Mouse (Mus musculus) intestine, embryonic 16.5 days (tissue): ENCODE measurements around the gene Stub1. TPM values are rescaled to one million over a fixed set of nuclear protein-coding genes. Genes with fewer than 3 reads are reported as not detected.

ENCODE experiments used
- ATAC-seq: fragments of 200-750 bp; cut with Nextera tagmentation; 2 replicates; pipeline ENCODE4 v1.8.0; 2017; ENCODE audit warnings: moderate TSS enrichment, moderate library complexity
- H3K27ac ChIP-seq: fragments of 300-500 bp; sonication (generic); 2 replicates; pipeline ENCODE4 v1.5.1; 2014; ENCODE audit warnings: mild to moderate bottlenecking, low read length
- H3K27me3 ChIP-seq: fragments of 300-500 bp; sonication (generic); replicated peaks from 2 replicates; pipeline ENCODE4 v1.6.1; 2014; ENCODE audit warnings: low read length, control low read depth, mixed read lengths; ENCODE audit not compliant: control insufficient read depth, insufficient read depth
- H3K36me3 ChIP-seq: fragments of 300-500 bp; sonication (generic); 2 replicates; pipeline ENCODE4 v1.6.1; 2014; ENCODE audit warnings: low read length, control low read depth; ENCODE audit not compliant: control insufficient read depth, insufficient read depth
- H3K4me1 ChIP-seq: fragments of 300-500 bp; sonication (generic); 2 replicates; pipeline ENCODE4 v1.6.1; 2014; ENCODE audit warnings: low read length, control low read depth, mixed read lengths; ENCODE audit not compliant: control insufficient read depth, insufficient read depth
- H3K4me2 ChIP-seq: fragments of 300-500 bp; sonication (generic); 2 replicates; pipeline ENCODE4 v1.6.1; 2014; ENCODE audit warnings: low read depth, low read length, control low read depth
- H3K4me3 ChIP-seq: fragments of 300-500 bp; sonication (generic); 2 replicates; pipeline ENCODE4 v1.5.1; 2014; ENCODE audit warnings: mild to moderate bottlenecking, low read length
- H3K9ac ChIP-seq: fragments of 300-500 bp; sonication (generic); 2 replicates; pipeline ENCODE4 v1.6.1; 2014; ENCODE audit warnings: low read depth, low read length
- H3K9me3 ChIP-seq: fragments of 300-500 bp; sonication (generic); 2 replicates; pipeline ENCODE4 v1.6.1; 2016; ENCODE audit warnings: low read length, control low read depth; ENCODE audit not compliant: control insufficient read depth
- WGBS: fragments of 180-500 bp; shearing (Covaris S2); extraction: QIAGEN DNeasy Blood & Tissue Kit; methylation state at CpG from one replicate; pipeline ENCODE4 v1.1.7; 2014; 5-methylcytosine and 5-hydroxymethylcytosine counted together
- polyA plus RNA-seq: library from polyadenylated mRNA; unstranded; fragments of >200 nt; fragmentation: Nextera tagmentation; extraction: Ambion mirVana; gene quantifications from 2 replicates; pipeline ENCODE4 v1.2.1, GENCODE M21; 2015

The Stub1 gene
- polyA plus RNA-seq, 1 experiment from 2014 or later = 321 TPM

GRCm38 (mm10) chr17:25835301-25835700 lies 2.1 kb upstream of the Stub1 start:
- 91% methylated on average over 7 of the region's 7 CpGs for WGBS
- Histone ChIP-seq H3K27me3 (no peaks in the 10 kb centered on the region), H3K4me2 (peak overlapping the region; percentile 94; the same call in 1 of the 2 replicates), H3K4me1 (peaks cover 59% of the 10 kb centered on the region), H3K4me3 (peak overlapping the region; percentile 85; the same call in 1 of the 2 replicates), H3K9ac (peak overlapping the region; percentile 86), H3K27ac (no peak overlapping the region), H3K36me3 (peaks cover 15% of the 10 kb centered on the region), H3K9me3 (no peaks in the 10 kb centered on the region)
- no peak for ATAC-seq

GRCm38 (mm10) chr17:25834595-25835222 lies 1.5 kb upstream of the Stub1 start:
- H3K36me3 ChIP-seq = peaks cover 15% of the 10 kb centered on the region
- H3K9me3 ChIP-seq = no peaks in the 10 kb centered on the region
- H3K4me2 ChIP-seq = peak overlapping the region; percentile 94
- 71% methylated on average over 12 of the region's 12 CpGs for WGBS
- H3K27me3 ChIP-seq = no peaks in the 10 kb centered on the region
- peak overlapping the region; percentile 97 for H3K27ac ChIP-seq
- H3K9ac ChIP-seq = peak overlapping the region; percentile 86
- H3K4me1 ChIP-seq = peaks cover 65% of the 10 kb centered on the region
- H3K4me3 ChIP-seq = peak overlapping the region; percentile 85
- ATAC-seq = no peak

DNA sequence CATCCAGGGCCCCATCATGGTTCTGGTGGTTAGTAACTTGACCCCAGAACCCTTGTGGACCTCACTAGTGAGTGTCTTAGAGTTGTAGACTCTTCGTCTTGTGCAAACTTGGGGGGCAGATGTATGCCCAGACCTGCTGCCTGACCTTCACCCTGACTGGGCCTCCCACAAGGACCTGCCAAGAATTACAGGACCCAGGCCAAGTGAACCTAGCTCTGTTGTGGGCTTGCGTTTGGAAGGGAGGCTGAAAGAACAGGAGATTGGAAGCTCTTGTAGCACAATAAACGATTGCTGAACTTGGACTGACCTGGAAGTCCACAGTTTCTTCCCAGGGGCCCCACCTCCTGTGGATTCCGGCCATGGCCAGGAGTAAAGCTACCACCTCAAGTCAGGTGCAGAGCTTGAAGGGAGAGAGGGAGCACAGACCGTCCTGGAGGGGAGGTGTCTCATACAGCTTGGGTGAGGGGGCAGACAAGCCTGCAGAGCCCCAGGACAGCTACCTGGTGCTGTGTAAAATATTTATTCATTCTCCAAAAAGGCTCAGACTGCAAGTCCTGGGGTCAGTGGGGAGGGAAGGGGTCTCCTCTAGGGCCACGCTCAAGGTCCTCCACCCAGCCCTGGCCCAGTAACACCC lies 874 bp upstream of the Stub1 start:
- Histone ChIP-seq H3K4me1 (peaks cover 67% of the 10 kb centered on the region), H3K9ac (peak overlapping the region; percentile 86), H3K4me3 (peak overlapping the region; percentile 85), H3K36me3 (peaks cover 11% of the 10 kb centered on the region), H3K9me3 (no peaks in the 10 kb centered on the region), H3K4me2 (peak overlapping the region; percentile 94), H3K27ac (peak overlapping the region; percentile 97), H3K27me3 (no peaks in the 10 kb centered on the region)
- WGBS = 16% methylated on average over 6 of the region's 6 CpGs
- ATAC-seq = no peak

- Histone ChIP-seq H3K4me3 (peak overlapping the region; percentile 85), H3K4me1 (peaks cover 70% of the 10 kb centered on the region), H3K9ac (peak overlapping the region; percentile 90), H3K4me2 (peak overlapping the region; percentile 98), H3K27ac (peak overlapping the region; percentile 97), H3K27me3 (no peaks in the 10 kb centered on the region), H3K9me3 (no peaks in the 10 kb centered on the region), H3K36me3 (peaks cover 10% of the 10 kb centered on the region)
- under 1% methylated on average over 77 of the region's 77 CpGs for WGBS
- ATAC-seq = peak; percentile 89
These were observed 541 bp downstream of the Stub1 start for GRCm38 (mm10) chr17:25832436-25833290.

- H3K9ac ChIP-seq = peak overlapping the region; percentile 90
- peak overlapping the region; percentile 98 for H3K4me2 ChIP-seq
- H3K36me3 ChIP-seq = peaks cover 10% of the 10 kb centered on the region
- no peaks in the 10 kb centered on the region for H3K9me3 ChIP-seq
- ATAC-seq = no peak
- 45% methylated on average over 21 of the region's 21 CpGs for WGBS
- no peaks in the 10 kb centered on the region for H3K27me3 ChIP-seq
- peaks cover 61% of the 10 kb centered on the region for H3K4me1 ChIP-seq
- H3K4me3 ChIP-seq = peak overlapping the region; percentile 85
- H3K27ac ChIP-seq = peak overlapping the region; percentile 93
These were observed 1.5 kb downstream of the Stub1 start for GRCm38 (mm10) chr17:25831451-25832281.

GRCm38 (mm10) chr17:25830806-25831431 lies 2.3 kb downstream of the Stub1 start:
- peaks cover 15% of the 10 kb centered on the region for H3K36me3 ChIP-seq
- H3K27ac ChIP-seq = no peak overlapping the region
- WGBS = 82% methylated on average over 14 of the region's 14 CpGs
- peak overlapping the region; percentile 85 for H3K4me3 ChIP-seq
- H3K4me2 ChIP-seq = peak overlapping the region; percentile 98
- H3K9ac ChIP-seq = peak overlapping the region; percentile 90; the same call in 1 of the 2 replicates
- H3K27me3 ChIP-seq = no peaks in the 10 kb centered on the region
- H3K9me3 ChIP-seq = no peaks in the 10 kb centered on the region
- ATAC-seq = no peak
- peaks cover 54% of the 10 kb centered on the region for H3K4me1 ChIP-seq

DNA sequence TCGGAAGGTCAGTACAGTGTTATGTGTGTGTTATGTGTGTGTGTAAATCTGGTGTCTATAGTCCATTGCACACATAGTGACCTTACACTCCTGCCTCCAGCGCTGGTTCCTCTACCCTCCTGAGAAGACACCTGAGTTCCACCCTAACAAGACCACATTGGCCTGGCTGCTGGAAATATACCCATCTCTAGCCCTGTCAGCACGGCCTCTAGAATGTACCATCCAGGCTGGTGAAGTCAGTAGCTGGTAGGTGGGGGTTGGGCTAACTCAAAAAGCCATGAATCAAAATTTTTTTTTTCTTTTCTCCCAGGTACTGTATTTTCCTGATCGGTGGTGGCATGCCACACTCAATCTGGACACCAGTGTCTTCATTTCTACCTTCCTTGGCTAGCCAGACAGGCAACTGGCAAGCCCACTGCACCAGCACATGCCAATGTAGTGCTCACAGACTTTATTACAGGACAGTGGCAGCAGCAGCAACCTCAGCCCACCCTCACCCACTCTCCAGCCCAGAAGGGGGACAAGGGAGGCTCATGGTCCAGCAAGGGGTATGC lies 2.9 kb downstream of the Stub1 start:
- Histone ChIP-seq H3K4me1 (peaks cover 50% of the 10 kb centered on the region), H3K27ac (0 out of 2 replicates have a peak overlapping the region, but pooled peaks have one; percentile 93), H3K4me3 (peak overlapping the region; percentile 69), H3K4me2 (peak overlapping the region; percentile 67), H3K36me3 (peaks cover 15% of the 10 kb centered on the region), H3K9me3 (no peaks in the 10 kb centered on the region), H3K9ac (0 out of 2 replicates have a peak overlapping the region, but pooled peaks have one; percentile 82), H3K27me3 (no peaks in the 10 kb centered on the region)
- ATAC-seq = no peak
- WGBS = 80% methylated on average over 4 of the region's 4 CpGs

GRCm38 (mm10) chr17:25829558-25830017 lies 3.6 kb downstream of the Stub1 start:
- no peaks in the 10 kb centered on the region for H3K27me3 ChIP-seq
- H3K4me3 ChIP-seq = peak overlapping the region; percentile 69
- H3K4me2 ChIP-seq = peak overlapping the region; percentile 67
- peak overlapping the region; percentile 82 for H3K9ac ChIP-seq
- H3K9me3 ChIP-seq = no peaks in the 10 kb centered on the region
- no peak for ATAC-seq
- H3K36me3 ChIP-seq = peaks cover 15% of the 10 kb centered on the region
- 39% methylated on average over 8 of the region's 8 CpGs for WGBS
- H3K4me1 ChIP-seq = peaks cover 50% of the 10 kb centered on the region
- H3K27ac ChIP-seq = peak overlapping the region; percentile 93
